Mouse (Mus musculus): Measurements from ENCODE around the gene Spin1.
A peak's percentile ranks its signal among the peaks of the same experiment; 100 is the strongest.

Spin1 gene

DNA sequence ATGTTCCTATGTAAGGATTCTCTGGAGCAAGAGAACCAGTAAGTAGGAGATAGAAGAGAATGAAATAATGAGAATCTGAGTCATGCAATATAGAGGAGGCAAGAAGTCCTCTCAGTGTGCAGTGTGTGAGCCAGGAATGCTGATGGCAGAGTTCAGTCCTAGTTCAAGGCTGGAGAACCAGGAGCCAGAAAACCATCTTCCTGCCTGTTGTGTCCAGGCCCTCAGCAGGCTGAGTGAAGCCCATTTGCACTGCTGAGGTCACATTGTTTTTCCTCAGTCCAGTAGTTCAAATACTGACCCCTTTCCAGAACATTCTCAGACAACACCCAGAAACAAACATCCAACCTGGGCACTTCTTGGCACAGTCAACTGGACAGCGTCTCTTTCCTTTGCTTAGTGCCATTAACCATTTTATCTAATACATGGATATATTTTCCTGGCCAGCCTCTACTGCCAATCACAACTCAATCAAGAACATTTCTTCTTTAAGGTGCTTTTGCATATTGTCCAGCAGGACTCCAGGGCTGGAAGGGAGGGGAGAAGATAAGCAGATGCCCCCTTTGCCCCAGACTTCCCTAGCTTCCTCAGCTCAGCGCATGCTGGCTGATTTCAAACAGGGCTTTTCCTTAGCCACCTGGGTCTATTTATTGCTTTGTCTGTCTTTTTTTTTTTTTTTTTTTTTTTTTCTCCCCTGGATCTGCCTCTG lies 36.5 kb downstream of the Spin1 start:
- peak; percentile 53 for DNase-seq (ENCODE audit: low spot score)

DNA sequence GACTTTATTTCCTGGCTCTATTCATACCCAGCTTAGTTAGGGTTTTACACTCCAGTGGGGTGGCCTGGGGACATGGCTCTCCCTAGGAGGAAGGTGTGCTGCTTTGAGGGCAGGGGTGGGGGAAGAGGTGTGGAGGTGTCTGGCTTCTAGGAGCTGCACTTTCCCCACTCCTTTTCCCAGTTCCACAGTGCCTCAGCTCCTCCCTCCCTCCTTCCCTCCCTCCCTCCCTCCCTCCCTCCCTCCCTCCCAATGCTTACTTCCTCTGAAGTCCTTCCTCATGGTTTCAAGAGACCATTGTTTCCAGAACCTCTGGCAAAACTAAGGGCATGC lies 37.0 kb downstream of the Spin1 start:
- DNase-seq (ENCODE audit: low spot score): no peak

GRCm38 (mm10) chr13:51147106-51147505 lies 46.4 kb downstream of the Spin1 start:
- no peak for DNase-seq (ENCODE audit: low spot score)

GRCm38 (mm10) chr13:51152966-51153669 lies 52.4 kb downstream of the Spin1 start:
- no peak for DNase-seq (ENCODE audit: low spot score)

GRCm38 (mm10) chr13:51153670-51154030 lies 53.0 kb downstream of the Spin1 start:
- no peak for DNase-seq (ENCODE audit: low spot score)

DNA sequence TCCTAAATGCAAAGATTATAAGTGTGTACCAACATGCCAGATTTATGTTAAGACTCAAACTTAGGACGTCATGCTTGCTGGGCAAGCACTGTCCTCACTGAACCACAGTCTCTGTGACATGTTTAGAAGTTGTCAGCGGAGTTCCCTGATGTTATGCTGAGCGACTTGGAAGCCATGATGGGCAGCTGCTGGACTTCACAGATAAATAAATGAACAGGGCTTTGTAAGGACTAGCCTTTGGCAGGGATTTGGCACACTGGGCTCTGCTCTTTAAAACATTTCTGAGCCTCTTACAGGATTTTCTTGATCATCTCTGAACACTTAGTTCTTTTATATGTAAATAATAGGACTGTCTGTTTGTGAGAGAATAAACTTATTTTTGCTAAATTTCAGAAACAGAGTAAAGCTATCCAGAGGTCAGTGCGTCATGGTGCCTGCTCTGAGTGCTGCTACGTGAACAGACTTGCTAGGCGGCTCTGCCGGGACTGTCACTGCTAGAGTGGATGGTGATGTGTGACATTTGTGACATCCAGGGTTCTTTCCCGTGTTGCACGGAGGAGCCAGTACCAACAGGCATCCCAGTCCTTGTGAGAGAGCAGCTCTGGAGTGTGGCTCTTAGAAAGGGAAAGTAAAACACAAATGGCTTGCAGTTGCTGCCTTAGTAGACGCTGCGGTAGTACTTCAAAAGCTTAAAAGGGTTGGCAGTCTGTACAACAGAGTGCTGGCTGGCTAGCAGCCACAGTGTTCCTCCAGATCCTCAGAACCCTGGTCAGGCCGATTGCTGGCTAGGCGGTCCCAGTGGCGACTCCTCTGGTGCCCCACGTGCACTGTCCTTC lies 54.7 kb downstream of the Spin1 start:
- peak; percentile 15 for DNase-seq (ENCODE audit: low spot score)

DNA sequence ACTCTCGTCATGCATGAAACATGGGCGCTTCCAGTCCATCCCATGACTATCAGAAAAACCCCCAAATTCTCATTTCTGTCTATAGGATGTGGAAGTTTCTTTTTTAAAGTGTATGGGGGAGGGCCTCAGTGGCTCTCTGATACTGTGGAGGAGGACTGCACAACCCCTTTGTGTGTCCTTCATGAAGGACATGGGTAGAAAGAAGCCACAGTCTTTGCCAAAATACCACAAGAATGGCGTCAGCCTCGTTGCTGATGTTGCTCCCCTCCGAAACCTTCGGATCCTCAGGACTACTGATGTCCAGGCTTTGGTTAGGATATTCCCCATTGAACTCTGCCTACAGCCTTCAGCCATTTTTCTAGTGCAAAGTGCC lies 55.3 kb downstream of the Spin1 start:
- no peak for DNase-seq (ENCODE audit: low spot score)

DNA sequence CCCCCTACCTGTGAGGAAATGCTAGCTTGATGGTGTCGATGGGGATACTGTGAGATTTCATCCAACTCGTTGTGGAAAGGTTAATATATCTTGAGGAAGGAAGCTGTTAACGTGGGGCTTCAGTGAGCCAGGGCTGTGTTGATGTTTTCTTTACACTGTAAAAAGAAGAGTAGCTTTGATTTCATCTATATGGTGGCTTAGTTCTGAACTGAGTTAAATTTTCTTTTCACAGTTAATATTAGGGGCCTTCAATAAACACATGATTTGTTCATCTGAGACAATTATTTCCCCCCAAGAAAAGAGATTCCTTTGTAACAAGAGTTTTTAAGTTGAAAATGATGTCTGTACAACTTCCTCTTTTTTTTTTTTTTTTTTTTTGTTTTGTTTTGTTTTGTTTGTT lies 56.6 kb downstream of the Spin1 start:
- DNase-seq (ENCODE audit: low spot score): no peak

GRCm38 (mm10) chr13:51161672-51162071 lies 61.0 kb downstream of the Spin1 start:
- no peak for DNase-seq (ENCODE audit: low spot score)

GRCm38 (mm10) chr13:51162246-51162645 lies 61.6 kb downstream of the Spin1 start:
- DNase-seq (ENCODE audit: low spot score): no peak

GRCm38 (mm10) chr13:51166711-51167110 lies 66.0 kb downstream of the Spin1 start:
- no peak for DNase-seq (ENCODE audit: low spot score)

DNA sequence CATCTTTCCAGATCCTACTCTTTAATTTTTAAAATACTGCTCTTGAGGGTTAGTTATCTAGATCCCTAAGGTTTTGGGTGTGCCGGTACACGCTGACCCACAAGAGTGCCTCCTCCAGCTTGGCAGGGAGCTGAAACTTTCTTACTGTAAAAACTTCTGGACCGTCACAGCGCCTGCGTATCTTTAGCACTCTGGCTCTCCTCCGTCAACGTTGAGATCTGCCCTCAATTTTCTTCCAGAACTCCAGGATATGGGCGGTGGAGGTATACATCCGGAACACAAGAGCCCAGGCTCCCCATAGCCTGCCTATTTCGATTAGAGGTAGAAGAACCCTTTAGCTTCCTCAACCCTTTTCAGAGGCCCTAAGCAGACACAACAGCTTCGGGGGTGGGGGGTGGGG lies 69.5 kb downstream of the Spin1 start:
- DNase-seq (ENCODE audit: low spot score): peak; percentile 52

- DNase-seq (ENCODE audit: low spot score): peak; percentile 74
These were observed 70.3 kb downstream of the Spin1 start, which contains the start of gene Nxnl2 for GRCm38 (mm10) chr13:51170691-51171680. Gene Nxnl2, plus strand, starts transcription at chr13:51171022.

GRCm38 (mm10) chr13:51172601-51173000 lies 71.9 kb downstream of the Spin1 start:
- no peak for DNase-seq (ENCODE audit: low spot score)

DNA sequence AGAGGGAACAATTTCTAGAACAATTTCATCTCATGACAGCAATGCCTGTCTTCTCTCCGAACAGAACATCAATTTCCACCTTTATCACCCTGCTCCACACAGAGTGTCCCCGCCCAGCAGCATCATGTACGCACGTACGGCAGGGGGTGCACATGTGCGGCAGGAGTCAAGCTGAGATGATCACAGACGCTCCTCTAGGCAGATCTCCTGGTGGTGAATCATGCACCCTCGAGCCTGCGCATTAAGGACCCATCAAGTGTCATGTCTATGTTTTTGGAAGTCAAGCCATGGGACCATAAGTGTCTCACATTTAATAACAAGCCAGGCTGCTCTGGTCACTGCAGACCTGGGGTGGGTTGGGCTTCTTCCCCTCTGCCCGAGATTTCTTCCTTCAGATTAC lies 78.3 kb downstream of the Spin1 start:
- no peak for DNase-seq (ENCODE audit: low spot score)

DNA sequence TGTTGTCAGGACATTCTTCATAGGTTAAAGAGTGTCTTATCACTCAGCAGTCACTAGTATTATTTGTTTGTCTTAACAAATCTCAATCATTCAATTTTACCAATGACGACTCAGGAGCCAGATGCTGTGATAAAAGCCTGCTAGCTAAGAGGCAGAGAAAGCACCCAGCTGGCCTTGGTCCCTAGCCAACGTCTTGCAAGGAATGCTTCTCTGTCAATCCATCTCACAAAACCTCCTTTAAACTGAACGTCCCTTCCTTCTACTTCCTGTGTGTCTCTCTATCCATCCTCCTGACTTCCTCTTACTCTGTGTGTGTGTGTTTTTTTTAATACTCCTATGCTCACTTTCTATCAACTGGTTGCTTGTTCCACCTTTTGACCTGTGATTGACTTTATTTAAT lies 78.7 kb downstream of the Spin1 start:
- DNase-seq (ENCODE audit: low spot score): no peak

DNA sequence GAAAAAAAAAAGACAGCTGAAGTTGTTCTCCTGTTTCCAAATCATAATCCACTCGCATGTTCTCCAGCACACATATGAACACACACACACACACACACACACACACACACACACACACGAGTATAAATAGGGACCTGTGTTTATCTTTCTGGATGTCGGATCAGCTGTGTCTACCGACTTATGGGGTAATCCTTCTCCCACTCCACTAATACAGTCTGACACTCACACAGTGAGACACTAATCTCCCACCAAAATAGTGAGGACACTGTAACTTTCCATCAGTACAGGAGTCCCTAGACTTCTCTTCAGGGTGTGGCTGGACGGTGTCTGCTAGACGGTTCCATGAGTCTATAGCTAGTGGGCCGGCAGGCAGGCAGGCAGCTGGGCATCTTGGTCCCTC lies 81.6 kb downstream of the Spin1 start:
- no peak for DNase-seq (ENCODE audit: low spot score)

DNA sequence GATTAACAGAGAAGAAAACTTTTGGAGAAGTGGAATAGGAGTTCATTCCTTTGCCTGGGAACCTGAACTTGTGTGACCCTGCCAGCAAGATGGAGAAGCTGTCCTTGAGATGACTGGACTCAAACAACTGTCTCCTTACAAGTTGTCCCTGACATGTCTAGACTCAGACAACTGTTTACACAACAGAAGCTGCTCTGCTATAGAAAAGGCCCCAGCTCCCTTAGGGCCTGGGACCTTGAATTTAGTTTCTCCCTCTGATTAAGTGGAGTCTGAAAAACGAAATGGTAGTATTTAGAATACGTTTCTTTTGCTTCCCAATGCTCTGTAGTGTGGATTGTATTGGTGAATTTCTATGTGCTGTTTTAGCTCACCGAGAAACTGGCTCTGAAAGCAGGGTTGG lies 84.2 kb downstream of the Spin1 start:
- DNase-seq (ENCODE audit: low spot score): no peak

DNA sequence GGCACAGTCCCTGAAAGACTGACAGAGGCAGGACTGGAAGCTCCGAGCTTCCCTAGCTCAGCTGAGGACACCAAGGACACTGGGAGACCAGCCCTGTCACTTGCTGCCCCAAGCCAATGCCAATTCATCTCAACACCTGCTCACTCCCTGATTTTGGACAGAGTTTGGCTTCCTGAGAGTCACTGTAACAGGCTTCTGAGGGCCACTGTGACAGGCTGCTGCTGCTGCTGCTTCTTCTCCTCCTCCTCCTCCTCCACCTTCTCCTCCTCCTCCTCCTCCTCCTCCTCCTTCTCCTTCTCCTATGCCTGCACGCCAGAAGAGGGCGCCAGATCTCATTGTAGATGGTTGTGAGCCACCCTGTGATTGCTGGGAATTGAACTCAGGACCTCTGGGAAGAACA lies 89.7 kb downstream of the Spin1 start:
- no peak for DNase-seq (ENCODE audit: low spot score)

- DNase-seq (ENCODE audit: low spot score): no peak
These were observed 90.9 kb downstream of the Spin1 start for GRCm38 (mm10) chr13:51191416-51192140.

GRCm38 (mm10) chr13:51193893-51194292 lies 93.2 kb downstream of the Spin1 start:
- DNase-seq (ENCODE audit: low spot score): no peak
